Mouse (Mus musculus) T-helper 2 cell (primary cell): ENCODE measurements around the gene Gm13889.

ENCODE experiments used
- in situ Hi-C: fragments of 300-600 bp; cut with MboI, MseI; formaldehyde crosslinking; loops from one replicate; pipeline ENCODE4 v1.15.1; 2025; ENCODE audit warnings: high pct_unique_total_duplicates

Gene Gm13889

GRCm38 (mm10) chr2:93956908-93957784 lies at the start of gene Gm13889:
TSS of gene Gm13889 (minus strand) at chr2:93957201.
- in situ Hi-C loops = no loop called here

GRCm38 (mm10) chr2:94002331-94002730 lies 45.3 kb upstream of the Gm13889 start:
- in situ Hi-C loops = loop anchor here (5.0 kb wide), 1 partner anchor 145 kb away; no protein-coding TSS in a partner anchor

GRCm38 (mm10) chr2:94001918-94002317 lies 44.9 kb upstream of the Gm13889 start:
- in situ Hi-C loops = loop anchor here (5.0 kb wide), 1 partner anchor 145 kb away; no protein-coding TSS in a partner anchor

GRCm38 (mm10) chr2:94001411-94001810 lies 44.4 kb upstream of the Gm13889 start:
- in situ Hi-C loops = loop anchor here (5.0 kb wide), 1 partner anchor 144 kb away; no protein-coding TSS in a partner anchor

GRCm38 (mm10) chr2:93996254-93996653 lies 39.3 kb upstream of the Gm13889 start, which contains the start of gene Gm27027:
TSS of gene Gm27027 (minus strand) at chr2:93996354.
- in situ Hi-C loops = no loop called here

GRCm38 (mm10) chr2:93992810-93993209 lies 35.8 kb upstream of the Gm13889 start:
- in situ Hi-C loops = no loop called here

- in situ Hi-C loops = no loop called here
Observed at GRCm38 (mm10) chr2:93992259-93992658, 35.3 kb upstream of the Gm13889 start.

- in situ Hi-C loops = no loop called here
Observed at GRCm38 (mm10) chr2:93991336-93991735, 34.3 kb upstream of the Gm13889 start.

GRCm38 (mm10) chr2:93988440-93988839 lies 31.4 kb upstream of the Gm13889 start:
- in situ Hi-C loops = no loop called here

- in situ Hi-C loops = no loop called here
Observed at GRCm38 (mm10) chr2:93982457-93983235, 25.6 kb upstream of the Gm13889 start.

GRCm38 (mm10) chr2:93979249-93980120 lies 22.5 kb upstream of the Gm13889 start:
- in situ Hi-C loops = no loop called here

- in situ Hi-C loops = no loop called here
Observed at GRCm38 (mm10) chr2:93976436-93977252, 19.6 kb upstream of the Gm13889 start.

GRCm38 (mm10) chr2:93975526-93976435 lies 18.8 kb upstream of the Gm13889 start:
- in situ Hi-C loops = no loop called here

GRCm38 (mm10) chr2:93975041-93975440 lies 18.0 kb upstream of the Gm13889 start:
- in situ Hi-C loops = no loop called here

GRCm38 (mm10) chr2:93971647-93972046 lies 14.6 kb upstream of the Gm13889 start:
- in situ Hi-C loops = no loop called here

GRCm38 (mm10) chr2:93964494-93965160 lies 7.6 kb upstream of the Gm13889 start:
- in situ Hi-C loops = no loop called here

- in situ Hi-C loops = no loop called here
Observed at GRCm38 (mm10) chr2:93963802-93964201, 6.8 kb upstream of the Gm13889 start.

GRCm38 (mm10) chr2:93961716-93962115 lies 4.7 kb upstream of the Gm13889 start:
- in situ Hi-C loops = no loop called here

GRCm38 (mm10) chr2:93959346-93959745 lies 2.3 kb upstream of the Gm13889 start:
- in situ Hi-C loops = no loop called here
